Mouse (Mus musculus) G1E (cell line): ENCODE results near the gene Apba1. TPM values are rescaled to one million over a fixed set of nuclear protein-coding genes. Genes with fewer than 3 reads are reported as not detected.

Experiments
- ATAC-seq: 2 replicates; pipeline ENCODE4 v1.8.0; 2016; ENCODE audit warnings: mild to moderate bottlenecking; ENCODE audit not compliant: insufficient number of reproducible peaks, poor library complexity, low FRiP score, severe bottlenecking; ENCODE audit errors: extremely low read depth
- DNase-seq: peaks from one replicate; pipeline ENCODE4 v3.0.0; 2012; ENCODE audit warnings: low spot score
- H3K27me3 ChIP-seq: 2 replicates; pipeline ENCODE4 v1.6.1; 2012; ENCODE audit warnings: mild to moderate bottlenecking, low read length, inconsistent platforms; ENCODE audit not compliant: insufficient read depth
- H3K36me3 ChIP-seq: replicated peaks from 2 replicates; pipeline ENCODE3; 2012; ENCODE audit warnings: mild to moderate bottlenecking, inconsistent platforms
- H3K4me1 ChIP-seq: 2 replicates; pipeline ENCODE4 v1.6.1; 2012; ENCODE audit warnings: low read depth, low read length, inconsistent platforms, mixed read lengths; ENCODE audit not compliant: insufficient read depth
- H3K4me3 ChIP-seq: 2 replicates; pipeline ENCODE4 v1.5.1; 2012; ENCODE audit warnings: low read depth, mild to moderate bottlenecking, inconsistent platforms, low read length, moderate library complexity, mixed read lengths
- H3K9me3 ChIP-seq: replicated peaks from 2 replicates; pipeline ENCODE4 v1.6.1; 2012; ENCODE audit warnings: inconsistent platforms
- CTCF ChIP-seq: IDR thresholded peaks from 2 replicates; pipeline ENCODE4 v1.5.1; 2012; ENCODE audit warnings: low read depth, low read length, inconsistent platforms, mixed read lengths
- GATA1 ChIP-seq: IDR thresholded peaks from 2 replicates; pipeline ENCODE4 v1.6.1; 2012; ENCODE audit warnings: borderline replicate concordance, low read length, inconsistent platforms, mixed read lengths
- GATA2 ChIP-seq: IDR thresholded peaks from 2 replicates; pipeline ENCODE4 v1.6.1; 2012; ENCODE audit warnings: low read depth, low read length, inconsistent platforms, borderline replicate concordance
- POLR2AphosphoS5 ChIP-seq: IDR thresholded peaks from 2 replicates; pipeline ENCODE4 v1.6.1; 2012; ENCODE audit warnings: low read depth, low read length, inconsistent platforms; ENCODE audit not compliant: insufficient replicate concordance
- TAL1 ChIP-seq: conservative IDR thresholded peaks from 2 replicates; pipeline ENCODE4 v1.6.1; 2012; ENCODE audit warnings: low read depth, low read length, inconsistent platforms, mixed read lengths
- polyA plus RNA-seq: library from polyadenylated mRNA; stranded (reverse); fragments of >175 nt; gene quantifications from 2 replicates; pipeline ENCODE4 v1.2.3, GENCODE M21; 2012
- total RNA-seq, 2 experiments: library from RNA; stranded (forward) in 1 of 2; stranded (reverse) in 1 of 2; fragments of 200-1000 nt in 1 of 2; fragments of >200 nt in 1 of 2; fragmentation: Nextera tagmentation in 1 of 2; gene quantifications; 2 replicates each; pipeline ENCODE4 v1.2.3; 2014 to 2017

Gene Apba1
- total and polyA plus RNA-seq, 3 experiments = 0.16 TPM; not detected in 2

- no peaks in the 10 kb centered on the region for H3K36me3 ChIP-seq
- no peaks in the 10 kb centered on the region for H3K9me3 ChIP-seq
- TF ChIP-seq CTCF (no peak), GATA2 (no peak), POLR2AphosphoS5 (no peak), TAL1 (no peak), GATA1 (no peak)
- H3K4me3 ChIP-seq = no peak overlapping the region
- H3K4me1 ChIP-seq = no peaks in the 10 kb centered on the region; the same call in 1 of the 2 replicates
- H3K27me3 ChIP-seq = no peaks in the 10 kb centered on the region
- DNase-seq (no peak), ATAC-seq (no peak)
These were observed 58.1 kb downstream of the Apba1 start for GRCm38 (mm10) chr19:23816762-23817161.

GRCm38 (mm10) chr19:23817196-23817595, 58.5 kb downstream of the Apba1 start:
- DNase-seq = no peak
- no peaks in the 10 kb centered on the region for H3K9me3 ChIP-seq
- H3K4me3 ChIP-seq = no peak overlapping the region
- no peaks in the 10 kb centered on the region for H3K36me3 ChIP-seq
- ATAC-seq = no peak
- no peaks in the 10 kb centered on the region for H3K27me3 ChIP-seq
- no peaks in the 10 kb centered on the region; the same call in 1 of the 2 replicates for H3K4me1 ChIP-seq
- TF ChIP-seq GATA2 (no peak), POLR2AphosphoS5 (no peak), CTCF (no peak), TAL1 (no peak), GATA1 (no peak)

DNA sequence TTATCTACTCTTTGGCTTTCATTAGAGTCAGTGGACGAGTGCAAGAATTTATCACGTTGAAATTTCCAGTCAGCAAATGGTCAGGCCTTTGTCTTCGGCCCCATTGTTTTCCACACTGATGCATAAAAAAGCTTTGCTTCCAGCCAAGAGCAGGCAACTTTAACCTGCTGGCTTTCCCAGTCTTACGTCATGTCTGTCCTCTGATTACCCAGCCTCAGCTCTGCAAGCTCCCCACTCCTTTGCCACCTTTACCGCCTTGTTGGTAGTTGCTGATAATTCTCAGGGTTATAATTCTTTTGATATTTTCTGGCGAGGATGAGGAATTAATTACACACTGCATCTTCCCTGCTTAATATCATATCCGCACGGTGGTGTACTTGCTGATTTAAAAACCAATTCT, 61.2 kb downstream of the Apba1 start:
- Histone ChIP-seq H3K36me3 (no peaks in the 10 kb centered on the region), H3K27me3 (no peaks in the 10 kb centered on the region), H3K4me3 (no peak overlapping the region), H3K4me1 (no peaks in the 10 kb centered on the region; the same call in 1 of the 2 replicates), H3K9me3 (no peaks in the 10 kb centered on the region)
- TF ChIP-seq GATA2 (no peak), CTCF (no peak), POLR2AphosphoS5 (no peak), TAL1 (no peak), GATA1 (no peak)
- DNase-seq (no peak), ATAC-seq (no peak)

DNA sequence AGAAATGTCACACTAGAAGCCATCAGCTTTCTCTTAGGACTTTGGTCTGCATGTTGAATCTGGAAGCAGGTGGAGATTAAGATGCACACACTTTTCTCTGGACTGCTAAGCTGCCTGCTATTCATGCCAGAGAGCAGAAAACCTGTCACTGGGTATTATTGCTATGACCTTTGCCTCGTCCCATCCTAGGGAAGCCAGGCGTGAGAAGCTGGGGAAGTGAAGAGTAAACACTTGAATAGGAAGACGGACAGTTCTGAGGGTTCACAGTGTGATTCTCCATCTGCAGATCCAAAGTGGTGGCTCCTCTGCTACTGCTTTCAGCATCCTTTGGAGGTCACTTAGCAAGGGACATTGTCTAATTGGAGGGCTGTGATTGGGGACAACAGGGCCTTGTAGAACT, 63.8 kb downstream of the Apba1 start:
- Histone ChIP-seq H3K4me1 (no peaks in the 10 kb centered on the region), H3K27me3 (no peaks in the 10 kb centered on the region), H3K36me3 (no peaks in the 10 kb centered on the region), H3K4me3 (no peak overlapping the region), H3K9me3 (no peaks in the 10 kb centered on the region)
- DNase-seq = no peak
- TF ChIP-seq TAL1 = no peak
- no peak for TF ChIP-seq GATA2
- no peak for TF ChIP-seq POLR2AphosphoS5
- no peak for TF ChIP-seq CTCF
- TF ChIP-seq GATA1 = no peak
- no peak for ATAC-seq

GRCm38 (mm10) chr19:23823533-23823932, 64.8 kb downstream of the Apba1 start:
- no peak for DNase-seq
- no peaks in the 10 kb centered on the region for H3K9me3 ChIP-seq
- no peak for ATAC-seq
- TF ChIP-seq GATA2 (no peak), TAL1 (no peak), POLR2AphosphoS5 (no peak), CTCF (no peak), GATA1 (no peak)
- no peaks in the 10 kb centered on the region for H3K4me1 ChIP-seq
- H3K4me3 ChIP-seq = no peak overlapping the region
- H3K27me3 ChIP-seq = no peaks in the 10 kb centered on the region; the same call in 1 of the 2 replicates
- H3K36me3 ChIP-seq = no peaks in the 10 kb centered on the region

DNA sequence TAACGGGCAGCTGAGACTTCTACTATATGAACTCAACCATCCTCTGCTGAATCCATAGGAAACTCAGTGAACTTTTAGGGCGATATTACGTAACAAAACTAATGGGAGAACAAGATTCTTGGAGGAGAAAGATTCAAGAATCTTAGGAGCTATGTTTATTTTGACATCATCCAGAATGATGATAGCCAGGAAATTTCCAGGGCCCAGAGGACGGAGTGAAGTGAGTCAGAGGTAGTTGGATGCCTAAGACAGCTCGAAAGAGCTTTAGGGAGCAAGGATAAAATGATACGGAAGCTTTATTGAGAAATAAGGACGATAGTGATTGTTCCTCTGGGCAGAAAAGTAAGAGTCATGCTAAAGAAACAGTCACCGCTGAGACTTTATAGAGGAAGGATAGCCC, 67.6 kb downstream of the Apba1 start:
- ATAC-seq = no peak
- Histone ChIP-seq H3K4me1 (no peaks in the 10 kb centered on the region), H3K27me3 (no peaks in the 10 kb centered on the region; the same call in 1 of the 2 replicates), H3K4me3 (no peak overlapping the region), H3K36me3 (no peaks in the 10 kb centered on the region), H3K9me3 (no peaks in the 10 kb centered on the region)
- no peak for TF ChIP-seq TAL1
- DNase-seq = no peak

GRCm38 (mm10) chr19:23830761-23831160, 72.1 kb downstream of the Apba1 start:
- Histone ChIP-seq H3K27me3 (no peaks in the 10 kb centered on the region; the same call in 1 of the 2 replicates), H3K9me3 (no peaks in the 10 kb centered on the region), H3K4me3 (no peak overlapping the region), H3K4me1 (no peaks in the 10 kb centered on the region), H3K36me3 (no peaks in the 10 kb centered on the region)
- no peak for DNase-seq
- ATAC-seq = no peak
- TF ChIP-seq CTCF (no peak), GATA2 (no peak), TAL1 (no peak), GATA1 (no peak), POLR2AphosphoS5 (no peak)
